Mouse (Mus musculus): ENCODE results near the gene Gpx5. TPM values are rescaled to one million over a fixed set of nuclear protein-coding genes. Genes with fewer than 3 reads are reported as not detected.
A peak's percentile ranks its signal among the peaks of the same experiment; 100 is the strongest.

Gpx5 gene
- polyA plus RNA-seq, 1 experiment = not detected

DNA sequence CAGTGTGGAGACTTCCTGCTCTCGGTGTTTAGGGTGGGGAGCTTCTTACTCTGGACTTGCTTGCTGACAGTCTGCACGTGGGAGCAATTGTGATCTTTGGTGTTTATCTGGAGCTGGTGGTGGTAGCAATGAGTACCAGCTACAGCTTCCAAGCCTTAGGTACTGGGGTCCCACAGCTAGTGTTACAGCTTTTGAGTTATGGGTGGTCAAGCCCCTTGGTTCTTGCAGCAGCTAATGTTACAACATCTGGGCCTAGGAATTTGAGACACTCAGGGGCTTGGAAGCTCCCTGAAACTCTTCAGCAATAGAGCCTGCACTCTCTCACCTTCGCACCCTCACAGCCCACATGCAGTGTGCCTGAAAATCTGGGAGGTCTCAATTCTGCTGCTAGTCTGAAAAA is 27.7 kb upstream of the Gpx5 start:
- WGBS = 51% methylated on average over 3 of the region's 3 CpGs
- Histone ChIP-seq H3K27ac (ENCODE audit: insufficient read depth, low read depth, low read length) (no peak overlapping the region), H3K27me3 (replicated peaks; ENCODE audit: control insufficient read depth, insufficient read depth, low read length) (no peaks in the 10 kb centered on the region), H3K4me1 (ENCODE audit: control insufficient read depth, insufficient read depth, low read length) (no peaks in the 10 kb centered on the region), H3K4me3 (ENCODE audit: insufficient read depth, low read depth, low read length) (no peak overlapping the region), H3K36me3 (ENCODE audit: control insufficient read depth, insufficient read depth, low read length) (no peaks in the 10 kb centered on the region)
- TF ChIP-seq POLR2A (IDR thresholded peaks at IDR 0.05; ENCODE audit: low read depth, low read length) = no peak
- no peak for TF ChIP-seq CTCF (conservative IDR thresholded peaks at IDR 0.05; ENCODE audit: insufficient read depth, insufficient read length, low read depth, low read length)
- no peak for DNase-seq

DNA sequence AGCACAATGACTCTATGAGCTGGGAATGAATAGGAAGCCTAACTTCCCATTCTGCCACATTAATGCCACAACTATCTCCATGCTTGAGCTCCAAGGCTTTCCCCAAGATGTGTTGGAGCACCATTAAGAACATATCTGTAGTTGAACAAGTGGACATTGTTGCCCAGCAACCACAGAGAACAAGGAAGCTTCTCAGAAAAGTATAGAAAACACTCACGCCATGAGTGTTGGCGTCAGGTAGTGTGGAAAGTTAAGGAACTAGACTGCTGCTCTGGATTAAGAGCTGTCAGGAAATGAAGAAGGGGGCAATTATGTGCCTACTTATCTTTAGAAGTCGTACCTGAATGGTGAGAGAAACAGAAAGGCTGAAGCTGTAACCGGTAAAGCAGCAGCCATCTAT is 21.4 kb upstream of the Gpx5 start:
- H3K27me3 ChIP-seq (replicated peaks; ENCODE audit: control insufficient read depth, insufficient read depth, low read length) = no peaks in the 10 kb centered on the region
- H3K4me1 ChIP-seq (ENCODE audit: control insufficient read depth, insufficient read depth, low read length) = no peaks in the 10 kb centered on the region
- no peak for DNase-seq
- H3K36me3 ChIP-seq (ENCODE audit: control insufficient read depth, insufficient read depth, low read length) = no peaks in the 10 kb centered on the region
- TF ChIP-seq POLR2A (IDR thresholded peaks at IDR 0.05; ENCODE audit: low read depth, low read length) (no peak), CTCF (conservative IDR thresholded peaks at IDR 0.05; ENCODE audit: insufficient read depth, insufficient read length, low read depth, low read length) (no peak)
- H3K27ac ChIP-seq (ENCODE audit: insufficient read depth, low read depth, low read length) = no peak overlapping the region
- no peak overlapping the region for H3K4me3 ChIP-seq (ENCODE audit: insufficient read depth, low read depth, low read length)
- WGBS = 91% methylated on average over 4 of the region's 4 CpGs

DNA sequence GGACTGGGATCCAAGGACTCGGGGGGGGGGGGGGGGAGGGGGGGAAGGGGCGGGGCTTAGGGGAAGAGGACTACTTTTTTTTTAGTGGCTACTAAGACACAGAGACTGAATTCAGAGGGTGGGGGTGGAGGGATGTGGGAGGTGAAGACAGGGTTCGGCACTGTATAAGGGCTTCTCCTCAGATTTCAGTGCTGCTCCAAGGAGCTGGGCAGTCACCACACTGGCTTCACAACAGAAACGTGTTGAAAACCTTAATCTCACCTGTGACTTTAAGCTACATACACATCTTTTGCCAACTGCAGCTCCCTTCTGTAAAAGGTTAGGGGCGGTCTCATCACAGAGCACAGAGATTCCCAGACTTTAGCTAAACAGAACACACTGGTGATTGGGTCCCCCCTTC is 20.3 kb upstream of the Gpx5 start:
- WGBS = 36% methylated on average over 4 of the region's 5 CpGs
- Histone ChIP-seq H3K4me1 (ENCODE audit: control insufficient read depth, insufficient read depth, low read length) (no peaks in the 10 kb centered on the region), H3K36me3 (ENCODE audit: control insufficient read depth, insufficient read depth, low read length) (no peaks in the 10 kb centered on the region), H3K4me3 (ENCODE audit: insufficient read depth, low read depth, low read length) (no peak overlapping the region), H3K27ac (ENCODE audit: insufficient read depth, low read depth, low read length) (no peak overlapping the region), H3K27me3 (replicated peaks; ENCODE audit: control insufficient read depth, insufficient read depth, low read length) (no peaks in the 10 kb centered on the region)
- TF ChIP-seq CTCF (conservative IDR thresholded peaks at IDR 0.05; ENCODE audit: insufficient read depth, insufficient read length, low read depth, low read length) (no peak), POLR2A (IDR thresholded peaks at IDR 0.05; ENCODE audit: low read depth, low read length) (no peak)
- DNase-seq = no peak

DNA sequence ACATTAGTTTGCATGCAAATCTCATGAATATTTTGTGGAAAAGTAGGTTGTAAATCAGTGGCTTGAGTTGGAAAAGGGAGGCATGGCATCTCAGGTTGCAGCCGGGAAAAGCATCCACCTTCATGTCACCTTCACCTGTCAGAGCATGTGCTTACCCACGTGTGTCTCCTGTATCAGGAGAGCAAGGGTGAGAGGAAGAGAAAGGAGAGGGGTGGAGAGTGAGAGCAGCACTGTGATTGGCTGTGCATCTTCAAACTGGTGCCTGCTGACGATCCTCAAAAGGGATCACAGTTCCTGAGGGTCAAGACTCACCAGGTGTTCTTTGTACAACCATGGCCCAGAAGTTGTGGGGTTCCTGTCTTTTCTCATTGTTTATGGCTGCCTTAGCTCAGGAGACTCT is 19.4 kb upstream of the Gpx5 start, which contains the start of gene Gpx6:
TSS of gene Gpx6 (plus strand) at position 200 of the 400 bp plus-strand sequence.
- 13% methylated on average over 3 of the region's 3 CpGs for WGBS
- Histone ChIP-seq H3K4me3 (ENCODE audit: insufficient read depth, low read depth, low read length) (peak within 1 kb of the TSS; percentile 7; the same call in 1 of the 2 replicates), H3K27ac (ENCODE audit: insufficient read depth, low read depth, low read length) (peak within 1 kb of the TSS; percentile 43), H3K27me3 (replicated peaks; ENCODE audit: control insufficient read depth, insufficient read depth, low read length) (no peaks in the 10 kb centered on the region), H3K4me1 (ENCODE audit: control insufficient read depth, insufficient read depth, low read length) (no peaks in the 10 kb centered on the region), H3K36me3 (ENCODE audit: control insufficient read depth, insufficient read depth, low read length) (no peaks in the 10 kb centered on the region)
- peak; percentile 41 for DNase-seq
- no peak for TF ChIP-seq CTCF (conservative IDR thresholded peaks at IDR 0.05; ENCODE audit: insufficient read depth, insufficient read length, low read depth, low read length)
- TF ChIP-seq POLR2A (IDR thresholded peaks at IDR 0.05; ENCODE audit: low read depth, low read length) = no peak

DNA sequence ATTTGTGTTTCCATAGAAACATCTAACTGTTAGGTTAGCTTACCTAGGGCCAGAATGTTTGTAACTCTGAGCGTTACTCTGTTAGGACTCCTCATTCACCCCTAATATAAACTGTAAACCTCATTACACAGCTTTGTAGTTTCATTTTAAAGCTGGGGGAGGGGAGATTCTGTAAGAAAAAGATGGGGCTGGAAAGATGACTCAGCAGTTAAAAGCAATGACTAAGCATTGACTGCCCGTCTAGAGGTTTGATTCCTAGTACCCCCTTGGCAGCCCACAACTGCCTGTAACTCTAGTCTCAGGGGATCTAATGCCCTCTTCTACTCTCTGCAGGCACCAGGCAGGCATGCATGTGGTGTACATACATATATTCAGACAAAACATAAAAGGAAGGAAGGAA is 17.3 kb upstream of the Gpx5 start:
- no peak overlapping the region for H3K4me3 ChIP-seq (ENCODE audit: insufficient read depth, low read depth, low read length)
- TF ChIP-seq POLR2A (IDR thresholded peaks at IDR 0.05; ENCODE audit: low read depth, low read length) = no peak
- TF ChIP-seq CTCF (conservative IDR thresholded peaks at IDR 0.05; ENCODE audit: insufficient read depth, insufficient read length, low read depth, low read length) = no peak
- H3K27ac ChIP-seq (ENCODE audit: insufficient read depth, low read depth, low read length) = no peak overlapping the region
- H3K4me1 ChIP-seq (ENCODE audit: control insufficient read depth, insufficient read depth, low read length) = no peaks in the 10 kb centered on the region
- no peak for DNase-seq
- no peaks in the 10 kb centered on the region for H3K36me3 ChIP-seq (ENCODE audit: control insufficient read depth, insufficient read depth, low read length)
- WGBS = 76% methylated on average over 2 of the region's 2 CpGs
- no peaks in the 10 kb centered on the region; the same call in 1 of the 2 replicates for H3K27me3 ChIP-seq (replicated peaks; ENCODE audit: control insufficient read depth, insufficient read depth, low read length)

DNA sequence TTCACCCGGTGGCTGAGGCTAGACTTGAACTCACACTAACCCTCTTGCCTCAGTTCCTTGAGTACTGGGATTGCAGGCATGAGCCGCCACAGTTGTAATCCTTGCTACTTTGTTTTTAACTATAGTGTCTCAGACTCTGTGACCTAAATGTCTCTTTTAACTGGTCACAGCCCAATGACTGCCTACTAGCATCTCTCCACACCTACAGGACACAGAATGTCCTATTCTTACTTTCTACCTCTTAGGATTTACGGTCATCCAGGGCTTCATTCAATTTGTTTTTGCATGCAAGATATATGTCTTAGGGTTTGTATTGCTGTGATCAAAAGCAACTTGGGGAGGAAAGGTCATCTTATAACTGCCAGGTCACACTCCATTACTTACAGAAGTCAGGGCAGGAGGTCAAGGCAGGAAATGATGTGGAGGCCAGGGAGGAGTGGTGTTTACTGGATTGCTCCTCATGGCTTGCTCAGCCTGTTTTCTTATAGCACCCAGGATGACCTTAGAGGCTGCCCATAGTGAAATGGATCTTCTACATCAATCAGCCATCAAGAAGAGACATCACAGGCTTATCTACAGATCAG is 12.0 kb upstream of the Gpx5 start:
- TF ChIP-seq CTCF (conservative IDR thresholded peaks at IDR 0.05; ENCODE audit: insufficient read depth, insufficient read length, low read depth, low read length) (no peak), POLR2A (IDR thresholded peaks at IDR 0.05; ENCODE audit: low read depth, low read length) (no peak)
- H3K4me3 ChIP-seq (ENCODE audit: insufficient read depth, low read depth, low read length) = no peak overlapping the region
- WGBS = 59% methylated on average over 3 of the region's 3 CpGs
- no peaks in the 10 kb centered on the region for H3K4me1 ChIP-seq (ENCODE audit: control insufficient read depth, insufficient read depth, low read length)
- no peaks in the 10 kb centered on the region for H3K36me3 ChIP-seq (ENCODE audit: control insufficient read depth, insufficient read depth, low read length)
- no peaks in the 10 kb centered on the region; the same call in 1 of the 2 replicates for H3K27me3 ChIP-seq (replicated peaks; ENCODE audit: control insufficient read depth, insufficient read depth, low read length)
- no peak for DNase-seq
- H3K27ac ChIP-seq (ENCODE audit: insufficient read depth, low read depth, low read length) = no peak overlapping the region

DNA sequence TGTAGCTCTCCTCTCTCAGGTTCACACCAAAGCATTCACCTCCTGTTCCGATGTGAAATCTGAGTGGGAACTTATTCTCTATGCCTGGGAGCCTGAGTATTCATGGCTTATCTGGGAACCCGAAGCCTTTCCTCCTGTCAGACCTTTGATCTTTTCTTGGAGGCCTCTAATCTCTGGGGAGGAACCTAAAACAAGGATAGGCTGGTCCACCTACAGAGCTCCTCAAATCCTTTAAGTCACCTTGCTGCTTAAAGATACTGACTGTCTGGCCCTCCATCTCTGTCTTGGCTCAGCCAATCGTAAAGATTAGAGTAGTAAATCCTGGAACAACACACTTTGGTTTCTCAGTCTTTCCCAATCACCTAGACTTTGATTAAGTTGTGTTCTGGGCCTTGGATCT is 6.0 kb upstream of the Gpx5 start:
- 43% methylated on average over 3 of the region's 3 CpGs for WGBS
- Histone ChIP-seq H3K4me3 (ENCODE audit: insufficient read depth, low read depth, low read length) (no peak overlapping the region), H3K27ac (ENCODE audit: insufficient read depth, low read depth, low read length) (no peak overlapping the region), H3K27me3 (replicated peaks; ENCODE audit: control insufficient read depth, insufficient read depth, low read length) (no peaks in the 10 kb centered on the region), H3K36me3 (ENCODE audit: control insufficient read depth, insufficient read depth, low read length) (no peaks in the 10 kb centered on the region), H3K4me1 (ENCODE audit: control insufficient read depth, insufficient read depth, low read length) (no peaks in the 10 kb centered on the region)
- TF ChIP-seq POLR2A (IDR thresholded peaks at IDR 0.05; ENCODE audit: low read depth, low read length) (no peak), CTCF (conservative IDR thresholded peaks at IDR 0.05; ENCODE audit: insufficient read depth, insufficient read length, low read depth, low read length) (no peak)
- no peak for DNase-seq

Measured in kidney, adult 2 months (tissue).